Mouse (Mus musculus) ES-Bruce4 (cell line): ENCODE data around the gene Hspa8.

Source experiments
- CTCF ChIP-seq: IDR thresholded peaks from one replicate; pipeline ENCODE4 v1.8.1; 2011; ENCODE audit warnings: low read depth, low read length
- POLR2A ChIP-seq: IDR thresholded peaks from one replicate; pipeline ENCODE4 v1.8.1; 2011; ENCODE audit warnings: low read length; ENCODE audit not compliant: insufficient read depth

- TF ChIP-seq CTCF: no peak
- no peak for TF ChIP-seq POLR2A
Measured at GRCm38 (mm10) chr9:40859196-40859595, 58.4 kb downstream of the Hspa8 start.
